Mouse (Mus musculus): ENCODE measurements at regions not wholly inside any gene's neighbourhood (a gene's known extent, or its start where the extent isn't known, plus 50 kb on each side); places are given as distances from the start of the nearest gene placed in this dataset.

- no peak for TF ChIP-seq CTCF (IDR thresholded peaks at IDR 0.05; ENCODE audit: control insufficient read depth, insufficient read depth, low read length)
- TF ChIP-seq POLR2A (IDR thresholded peaks at IDR 0.05; ENCODE audit: borderline replicate concordance, control insufficient read depth, low read depth, low read length) = no peak
These were observed 67.1 kb upstream of the Cpm start for GRCm38 (mm10) chr10:117561909-117562849.

All from bone marrow, adult 2 months (tissue).